Mouse (Mus musculus): Measurements from ENCODE around the gene Gm10309. TPM values are rescaled to one million over a fixed set of nuclear protein-coding genes. Genes with fewer than 3 reads are reported as not detected.

Gm10309 gene
- polyA plus RNA-seq, 1 experiment, result 0.05 TPM

- no peak for TF ChIP-seq TCF12 (IDR thresholded peaks at IDR 0.05; ENCODE audit: insufficient read depth, poor library complexity, severe bottlenecking)
- TF ChIP-seq SRF (IDR thresholded peaks at IDR 0.05; ENCODE audit: control insufficient read depth, insufficient read length, low read depth), result no peak
- TF ChIP-seq E2F4 (IDR thresholded peaks at IDR 0.05; ENCODE audit: insufficient read depth), result no peak
- TF ChIP-seq POLR2A (IDR thresholded peaks at IDR 0.05; ENCODE audit: insufficient read length, low read depth), result no peak
- no peak for TF ChIP-seq POLR2AphosphoS2 (IDR thresholded peaks at IDR 0.05; ENCODE audit: insufficient read length, low read depth)
- H3K4me2 ChIP-seq (ENCODE audit: low read depth), result no peak overlapping the region
Measured at GRCm38 (mm10) chr17:86532783-86533548, 27.9 kb upstream of the Gm10309 start.

GRCm38 (mm10) chr17:86531231-86531630, 26.2 kb upstream of the Gm10309 start:
- Histone ChIP-seq H3ac (ENCODE audit: control insufficient read depth, insufficient read length) (no peak overlapping the region), H3K4me3 (no peak overlapping the region), H3K36me3 (ENCODE audit: control insufficient read depth, insufficient read depth) (no peaks in the 10 kb centered on the region), H3K4me2 (ENCODE audit: low read depth) (no peak overlapping the region), H3K79me2 (ENCODE audit: control insufficient read depth, insufficient read depth) (no peaks in the 10 kb centered on the region), H3K27me3 (ENCODE audit: control insufficient read depth, insufficient read depth, insufficient read length) (no peaks in the 10 kb centered on the region)
- no peak for TF ChIP-seq POLR2A (IDR thresholded peaks at IDR 0.05; ENCODE audit: insufficient read length, low read depth)
- no peak for TF ChIP-seq MAX (IDR thresholded peaks at IDR 0.05; ENCODE audit: low read depth)
- no peak for TF ChIP-seq SRF (IDR thresholded peaks at IDR 0.05; ENCODE audit: control insufficient read depth, insufficient read length, low read depth)
- no peak for TF ChIP-seq USF1 (IDR thresholded peaks at IDR 0.05; ENCODE audit: low read depth)
- no peak for TF ChIP-seq MYOD1 (IDR thresholded peaks at IDR 0.05; ENCODE audit: control insufficient read depth in 1 of 3, insufficient read length in 2 of 3, low read depth in 2 of 3)
- TF ChIP-seq TCF3 (IDR thresholded peaks at IDR 0.05; ENCODE audit: insufficient read length, low read depth), result no peak
- TF ChIP-seq CEBPB (IDR thresholded peaks at IDR 0.05; ENCODE audit: insufficient read depth, poor library complexity, severe bottlenecking), result no peak

More at GRCm38 (mm10) chr17:86532783-86533548, 27.9 kb upstream of the Gm10309 start:
- Histone ChIP-seq H3K27me3 (ENCODE audit: control insufficient read depth, insufficient read depth, insufficient read length) (no peaks in the 10 kb centered on the region), H3ac (ENCODE audit: control insufficient read depth, insufficient read length) (no peak overlapping the region), H3K36me3 (ENCODE audit: control insufficient read depth, insufficient read depth) (no peaks in the 10 kb centered on the region), H3K79me2 (ENCODE audit: control insufficient read depth, insufficient read depth) (no peaks in the 10 kb centered on the region), H3K4me3 (no peak overlapping the region)

GRCm38 (mm10) chr17:86529411-86529810, 24.4 kb upstream of the Gm10309 start:
- no peak for TF ChIP-seq SRF (IDR thresholded peaks at IDR 0.05; ENCODE audit: control insufficient read depth, insufficient read length, low read depth)
- no peak for TF ChIP-seq POLR2A (IDR thresholded peaks at IDR 0.05; ENCODE audit: insufficient read length, low read depth)
- no peak for TF ChIP-seq MAX (IDR thresholded peaks at IDR 0.05; ENCODE audit: low read depth)
- no peak for TF ChIP-seq MYOD1 (IDR thresholded peaks at IDR 0.05; ENCODE audit: control insufficient read depth in 1 of 3, insufficient read length in 2 of 3, low read depth in 2 of 3)
- TF ChIP-seq USF1 (IDR thresholded peaks at IDR 0.05; ENCODE audit: low read depth), result no peak
- no peak for TF ChIP-seq TCF3 (IDR thresholded peaks at IDR 0.05; ENCODE audit: insufficient read length, low read depth)
- TF ChIP-seq MYOG (IDR thresholded peaks at IDR 0.05; ENCODE audit: control insufficient read depth in 1 of 3, insufficient read depth in 1 of 3, insufficient read length in 2 of 3, low read depth in 2 of 3), result no peak
- no peak for TF ChIP-seq CEBPB (IDR thresholded peaks at IDR 0.05; ENCODE audit: insufficient read depth, poor library complexity, severe bottlenecking)
- no peak for TF ChIP-seq REST (IDR thresholded peaks at IDR 0.05; ENCODE audit: insufficient read depth, insufficient read length)
- no peak for TF ChIP-seq TCF12 (IDR thresholded peaks at IDR 0.05; ENCODE audit: insufficient read depth, poor library complexity, severe bottlenecking)
- TF ChIP-seq POLR2AphosphoS2 (IDR thresholded peaks at IDR 0.05; ENCODE audit: insufficient read length, low read depth), result no peak
- H3K36me3 ChIP-seq (ENCODE audit: control insufficient read depth, insufficient read depth), result no peaks in the 10 kb centered on the region
- H3K79me2 ChIP-seq (ENCODE audit: control insufficient read depth, insufficient read depth), result no peaks in the 10 kb centered on the region
- H3K4me3 ChIP-seq, result no peak overlapping the region
- H3K4me2 ChIP-seq (ENCODE audit: low read depth), result no peak overlapping the region
- H3K27me3 ChIP-seq (ENCODE audit: control insufficient read depth, insufficient read depth, insufficient read length), result no peaks in the 10 kb centered on the region
- H3ac ChIP-seq (ENCODE audit: control insufficient read depth, insufficient read length), result no peak overlapping the region

GRCm38 (mm10) chr17:86529003-86529402, 24.0 kb upstream of the Gm10309 start:
- H3K4me2 ChIP-seq (ENCODE audit: low read depth), result no peak overlapping the region
- no peak overlapping the region for H3K4me3 ChIP-seq
- no peaks in the 10 kb centered on the region for H3K27me3 ChIP-seq (ENCODE audit: control insufficient read depth, insufficient read depth, insufficient read length)
- no peak overlapping the region for H3ac ChIP-seq (ENCODE audit: control insufficient read depth, insufficient read length)
- H3K36me3 ChIP-seq (ENCODE audit: control insufficient read depth, insufficient read depth), result no peaks in the 10 kb centered on the region
- H3K79me2 ChIP-seq (ENCODE audit: control insufficient read depth, insufficient read depth), result no peaks in the 10 kb centered on the region
- TF ChIP-seq REST (IDR thresholded peaks at IDR 0.05; ENCODE audit: insufficient read depth, insufficient read length) (no peak), USF1 (IDR thresholded peaks at IDR 0.05; ENCODE audit: low read depth) (no peak), POLR2A (IDR thresholded peaks at IDR 0.05; ENCODE audit: insufficient read length, low read depth) (no peak), TCF12 (IDR thresholded peaks at IDR 0.05; ENCODE audit: insufficient read depth, poor library complexity, severe bottlenecking) (no peak), E2F4 (IDR thresholded peaks at IDR 0.05; ENCODE audit: insufficient read depth) (no peak), SRF (IDR thresholded peaks at IDR 0.05; ENCODE audit: control insufficient read depth, insufficient read length, low read depth) (no peak), CEBPB (IDR thresholded peaks at IDR 0.05; ENCODE audit: insufficient read depth, poor library complexity, severe bottlenecking) (no peak), MYOG (IDR thresholded peaks at IDR 0.05; ENCODE audit: control insufficient read depth in 1 of 3, insufficient read depth in 1 of 3, insufficient read length in 2 of 3, low read depth in 2 of 3) (no peak), MYOD1 (IDR thresholded peaks at IDR 0.05; ENCODE audit: control insufficient read depth in 1 of 3, insufficient read length in 2 of 3, low read depth in 2 of 3) (no peak), POLR2AphosphoS2 (IDR thresholded peaks at IDR 0.05; ENCODE audit: insufficient read length, low read depth) (no peak), TCF3 (IDR thresholded peaks at IDR 0.05; ENCODE audit: insufficient read length, low read depth) (no peak), MAX (IDR thresholded peaks at IDR 0.05; ENCODE audit: low read depth) (no peak)

GRCm38 (mm10) chr17:86527298-86527697, 22.3 kb upstream of the Gm10309 start:
- Histone ChIP-seq H3ac (ENCODE audit: control insufficient read depth, insufficient read length) (no peak overlapping the region), H3K4me2 (ENCODE audit: low read depth) (no peak overlapping the region), H3K4me3 (no peak overlapping the region), H3K36me3 (ENCODE audit: control insufficient read depth, insufficient read depth) (no peaks in the 10 kb centered on the region), H3K27me3 (ENCODE audit: control insufficient read depth, insufficient read depth, insufficient read length) (no peaks in the 10 kb centered on the region), H3K79me2 (ENCODE audit: control insufficient read depth, insufficient read depth) (no peaks in the 10 kb centered on the region)
- TF ChIP-seq SRF (IDR thresholded peaks at IDR 0.05; ENCODE audit: control insufficient read depth, insufficient read length, low read depth) (no peak), TCF3 (IDR thresholded peaks at IDR 0.05; ENCODE audit: insufficient read length, low read depth) (no peak), TCF12 (IDR thresholded peaks at IDR 0.05; ENCODE audit: insufficient read depth, poor library complexity, severe bottlenecking) (no peak), USF1 (IDR thresholded peaks at IDR 0.05; ENCODE audit: low read depth) (no peak), REST (IDR thresholded peaks at IDR 0.05; ENCODE audit: insufficient read depth, insufficient read length) (no peak)
